12 mouse cellular contexts compared by ENCODE assay signal in the genomic region with DNA sequence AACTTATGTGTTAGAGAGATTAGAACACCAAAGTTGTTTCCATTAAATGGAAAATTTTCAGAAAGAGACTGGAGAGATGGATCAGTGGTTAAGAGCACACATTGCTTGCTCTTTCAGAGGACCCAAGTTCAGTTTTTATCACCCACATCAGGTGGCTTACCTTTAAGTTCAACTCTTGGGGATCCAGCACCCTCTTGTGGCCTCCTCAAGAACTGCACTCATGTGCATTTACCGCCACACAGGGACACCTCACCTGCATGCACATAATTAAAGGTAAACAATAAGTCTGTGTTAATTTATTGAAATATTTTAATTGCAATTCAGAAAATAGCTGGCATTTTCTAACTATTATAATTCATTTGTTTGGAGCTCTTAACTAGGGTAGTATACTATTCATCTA. TPM values are rescaled to one million over a fixed set of nuclear protein-coding genes. Genes with fewer than 3 reads are reported as not detected.
DNase-seq lines count a peak whose midpoint lies in the region; ATAC-seq and TF ChIP-seq lines count a peak whose summit lies in the region.
"Had no signal": no experiment of that assay in that cellular context is flagged by ENCODE, and none has a peak within 500 bp of the region (broad histone marks: within the 10 kb centered on the region; RNA-seq: fewer than 3 reads in every experiment).

No protein-coding gene starts in this region.

- no peak overlapping the region for H3K4me2 ChIP-seq in midbrain, embryonic 14.5 days (ENCODE audit: low read length)
- H3K4me2 ChIP-seq in midbrain, embryonic 11.5 days: no peak overlapping the region
- no peak overlapping the region for H3K4me2 ChIP-seq in midbrain, embryonic 13.5 days (replicated peaks)
- H3K4me2 ChIP-seq: liver, embryonic 15.5 days had no signal

- peak; percentile 22 for DNase-seq in embryo, embryonic 10.5 days (ENCODE audit: low spot score)
- no peak for DNase-seq in embryo, embryonic 10 days (ENCODE audit: low spot score)
- DNase-seq in midbrain, embryonic 14.5 days: peak; percentile 4
- DNase-seq in midbrain, embryonic 11.5 days (ENCODE audit: low spot score, missing footprints): no peak
- DNase-seq in c-Kit-positive CD71-positive TER-119-positive erythroid progenitor cells, embryonic 14.5 days (ENCODE audit: low spot score): peak; percentile 36
- DNase-seq: cerebellum, postnatal 36 days had no signal

- no peak overlapping the region for H3K9ac ChIP-seq in midbrain, embryonic 14.5 days (replicated peaks; ENCODE audit: low read length)
- H3K9ac ChIP-seq in midbrain, embryonic 11.5 days (ENCODE audit: low read length): no peak overlapping the region
- H3K9ac ChIP-seq in midbrain, embryonic 13.5 days (replicated peaks): no peak overlapping the region
- H3K9ac ChIP-seq: liver, embryonic 15.5 days had no signal

- WGBS in midbrain, embryonic 14.5 days: 100% methylated on average over 1 of the region's 1 CpGs
- WGBS in midbrain, embryonic 11.5 days: 94% methylated on average over 1 of the region's 1 CpGs
- 98% methylated on average over 1 of the region's 1 CpGs for WGBS in small intestine, adult 2 months
- 98% methylated on average over 1 of the region's 1 CpGs for WGBS in midbrain, embryonic 13.5 days

- H3K27me3 ChIP-seq in midbrain, embryonic 14.5 days (ENCODE audit: control insufficient read depth, insufficient read depth, low read length): no peaks in the 10 kb centered on the region
- no peaks in the 10 kb centered on the region for H3K27me3 ChIP-seq in midbrain, embryonic 11.5 days (ENCODE audit: control insufficient read depth, insufficient read depth, low read length)
- no peaks in the 10 kb centered on the region for H3K27me3 ChIP-seq in small intestine, adult 2 months (ENCODE audit: control insufficient read depth, insufficient read depth, low read length)
- H3K27me3 ChIP-seq in midbrain, embryonic 13.5 days: no peaks in the 10 kb centered on the region
- H3K27me3 ChIP-seq: liver, embryonic 15.5 days had no signal

- no peaks in the 10 kb centered on the region for H3K9me3 ChIP-seq in midbrain, embryonic 14.5 days (ENCODE audit: control insufficient read depth, low read length)
- no peaks in the 10 kb centered on the region for H3K9me3 ChIP-seq in midbrain, embryonic 11.5 days (ENCODE audit: control insufficient read depth, low read length)
- no peaks in the 10 kb centered on the region for H3K9me3 ChIP-seq in midbrain, embryonic 13.5 days
- H3K9me3 ChIP-seq: liver, embryonic 15.5 days had no signal

- TF ChIP-seq CTCF in small intestine, adult 2 months (IDR thresholded peaks at IDR 0.05; ENCODE audit: extremely low read depth, insufficient read length, insufficient replicate concordance, low read depth, low read length): peak; percentile 54; the same call in 1 of the 2 replicates

- TF ChIP-seq POLR2A in small intestine, adult 2 months (IDR thresholded peaks at IDR 0.05; ENCODE audit: low read depth, low read length): no peak

- peaks cover 39% of the 10 kb centered on the region for H3K36me3 ChIP-seq in midbrain, embryonic 14.5 days (ENCODE audit: control insufficient read depth, insufficient read depth, low read length)
- peaks cover 9% of the 10 kb centered on the region for H3K36me3 ChIP-seq in midbrain, embryonic 11.5 days (ENCODE audit: control insufficient read depth, insufficient read depth, low read length)
- peaks cover 22% of the 10 kb centered on the region for H3K36me3 ChIP-seq in small intestine, adult 2 months (ENCODE audit: control insufficient read depth, insufficient read depth, low read length)
- peaks cover 42% of the 10 kb centered on the region for H3K36me3 ChIP-seq in midbrain, embryonic 13.5 days

- no peaks in the 10 kb centered on the region for H3K4me1 ChIP-seq in midbrain, embryonic 14.5 days (ENCODE audit: control insufficient read depth, insufficient read depth, low read length)
- no peaks in the 10 kb centered on the region for H3K4me1 ChIP-seq in midbrain, embryonic 11.5 days (ENCODE audit: control insufficient read depth, insufficient read depth, low read length)
- no peaks in the 10 kb centered on the region for H3K4me1 ChIP-seq in small intestine, adult 2 months (ENCODE audit: control insufficient read depth, insufficient read depth, insufficient read length, low read length)
- no peaks in the 10 kb centered on the region for H3K4me1 ChIP-seq in midbrain, embryonic 13.5 days (replicated peaks)
- H3K4me1 ChIP-seq: liver, embryonic 15.5 days had no signal

- no peak for ATAC-seq in midbrain, embryonic 14.5 days (ENCODE audit: low FRiP score, low TSS enrichment)
- no peak for ATAC-seq in midbrain, embryonic 11.5 days (ENCODE audit: low FRiP score)
- ATAC-seq in monocyte, adult 5-6 weeks (replicated peaks; ENCODE audit: insufficient number of reproducible peaks, low FRiP score, low TSS enrichment, poor library complexity, severe bottlenecking): no peak
- ATAC-seq in midbrain, embryonic 13.5 days: no peak

- H3K4me3 ChIP-seq in midbrain, embryonic 14.5 days (replicated peaks; ENCODE audit: low read depth, low read length): no peak overlapping the region
- H3K4me3 ChIP-seq in midbrain, embryonic 11.5 days (ENCODE audit: low read depth, low read length): no peak overlapping the region
- no peak overlapping the region for H3K4me3 ChIP-seq in small intestine, adult 2 months (ENCODE audit: low read depth, low read length)
- H3K4me3 ChIP-seq in midbrain, embryonic 13.5 days (replicated peaks): no peak overlapping the region
- H3K4me3 ChIP-seq: liver, embryonic 15.5 days had no signal

- no peak overlapping the region for H3K27ac ChIP-seq in midbrain, embryonic 14.5 days (replicated peaks; ENCODE audit: low read depth, low read length)
- H3K27ac ChIP-seq in midbrain, embryonic 11.5 days (ENCODE audit: low read depth, low read length): no peak overlapping the region
- H3K27ac ChIP-seq in small intestine, adult 2 months (ENCODE audit: insufficient read depth, low read depth, low read length): no peak overlapping the region
- no peak overlapping the region for H3K27ac ChIP-seq in midbrain, embryonic 13.5 days
- H3K27ac ChIP-seq: liver, embryonic 15.5 days had no signal

RNA-seq across cellular contexts. Expression of gene Smc2, which starts 20.7 kb away (rescaled TPM):
- 43.3 and 70.0 TPM in 2 replicates for polyA plus RNA-seq in midbrain, embryonic 14.5 days (2014; fragmentation: Nextera tagmentation; extraction: Ambion mirVana)
- polyA plus RNA-seq in midbrain, embryonic 11.5 days (2014; fragmentation: Nextera tagmentation; extraction: Ambion mirVana): 226 and 241 TPM in 2 replicates
- 0.20 and 0.90 TPM in 2 replicates for polyA plus RNA-seq in small intestine, adult 2 months (2012; rRNA removed)
- 17.0 to 34.1 TPM (median 32.3 TPM) in 3 replicates for total RNA-seq in monocyte, adult 5-6 weeks (2017)
- 103 and 117 TPM in 2 replicates for polyA plus RNA-seq in midbrain, embryonic 13.5 days (2015; fragmentation: Nextera tagmentation; extraction: Ambion mirVana)

RNA-seq across cellular contexts. Expression of gene Vma21-ps, which starts 37.3 kb away (rescaled TPM):
- 1.00 TPM in 1 of 2 replicates, not detected in the other for polyA plus RNA-seq in midbrain, embryonic 14.5 days (2014; fragmentation: Nextera tagmentation; extraction: Ambion mirVana)
- not detected in 2 replicates for polyA plus RNA-seq in midbrain, embryonic 11.5 days (2014; fragmentation: Nextera tagmentation; extraction: Ambion mirVana)
- not detected in 2 replicates for polyA plus RNA-seq in small intestine, adult 2 months (2012; rRNA removed)
- not detected in 3 replicates for total RNA-seq in monocyte, adult 5-6 weeks (2017)
- 1.9 and 2.0 TPM in 2 replicates for polyA plus RNA-seq in midbrain, embryonic 13.5 days (2015; fragmentation: Nextera tagmentation; extraction: Ambion mirVana)
- polyA plus RNA-seq: gonadal fat pad, adult 2 months; kidney, embryonic 14.5 days had no signal

Comparison
In these comparisons a context has a peak if more than half of its experiments do, and no peak if none do; other contexts are left out.
1. DNase-seq: peak in embryo, embryonic 10.5 days (single experiment), midbrain, embryonic 14.5 days (single experiment) and c-Kit-positive CD71-positive TER-119-positive erythroid progenitor cells, embryonic 14.5 days (single experiment); none in embryo, embryonic 10 days (single experiment) and midbrain, embryonic 11.5 days (single experiment).
2. RNA of gene Smc2, which starts 20.7 kb away (polyA plus RNA-seq): 226 to 241 TPM in midbrain, embryonic 11.5 days, 103 to 117 TPM in midbrain, embryonic 13.5 days and 43.3 to 70.0 TPM in midbrain, embryonic 14.5 days; 0.20 to 0.90 TPM in small intestine, adult 2 months; every median in the first group is over 10 times any median in the second.